ENCODE assay signal across 8 mouse cellular contexts in the genomic region with DNA sequence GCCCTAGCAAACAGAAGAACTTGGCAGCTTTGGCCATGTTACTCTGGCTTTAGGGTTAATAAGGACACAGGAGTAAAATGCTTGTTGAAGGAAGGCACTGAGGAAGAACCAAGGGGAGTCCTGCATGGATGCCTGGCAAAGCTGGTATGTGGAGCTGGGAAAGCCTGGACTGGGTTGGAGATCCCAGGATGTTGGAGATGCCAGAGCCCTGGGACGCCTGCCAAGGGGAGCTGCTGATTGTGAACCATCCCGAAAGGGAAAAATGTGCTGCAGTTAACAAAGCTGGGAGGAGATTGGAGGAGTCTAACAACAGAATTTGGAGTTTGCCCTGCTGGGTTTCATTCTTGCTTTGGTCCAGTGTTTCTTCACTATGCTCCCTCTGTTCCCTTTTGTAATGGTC.
A peak's percentile ranks its signal among the peaks of the same experiment; 100 is the strongest.
DNase-seq lines count a peak whose midpoint lies in the region; ATAC-seq lines count a peak whose summit lies in the region.

No protein-coding gene starts in this region.

- peak; percentile 78 for ATAC-seq in frontal cortex, adult (ENCODE audit: low TSS enrichment)
- ATAC-seq in granulocyte monocyte progenitor cell, adult 5-6 weeks (replicated peaks; ENCODE audit: poor library complexity, severe bottlenecking): no peak

- no peak for DNase-seq in frontal cortex, postnatal 25 days (ENCODE audit: low spot score in 2 of 2)
- DNase-seq in adrenal gland, adult 18-20 months (ENCODE audit: low spot score in 2 of 2): peak; percentile 51 to 54
- peak; percentile 15 to 44 for DNase-seq in gastrocnemius, adult 8-10 months (ENCODE audit: low spot score in 2 of 2)
- peak; percentile 91 for DNase-seq in kidney, postnatal 10 days
- DNase-seq in right cerebral cortex, postnatal 10 days (ENCODE audit: low spot score in 2 of 2): peak; percentile 58 to 74
- DNase-seq in yolk sac, embryonic 10.5 days (ENCODE audit: low spot score): no peak

Comparison
In these comparisons a context has a peak if more than half of its experiments do, and no peak if none do; other contexts are left out.
1. DNase-seq: peak in adrenal gland, adult 18-20 months (2 of 2), gastrocnemius, adult 8-10 months (2 of 2), kidney, postnatal 10 days (single experiment) and right cerebral cortex, postnatal 10 days (2 of 2); none in frontal cortex, postnatal 25 days (0 of 2) and yolk sac, embryonic 10.5 days (single experiment).